Mouse (Mus musculus) adipose tissue, adult 10 weeks (tissue): ENCODE results near the gene C730034F03Rik. TPM values are rescaled to one million over a fixed set of nuclear protein-coding genes. Genes with fewer than 3 reads are reported as not detected.

Experiments used
- polyA plus RNA-seq: library from polyadenylated mRNA; stranded (reverse); fragments of 350-450 nt; fragmentation: Illumina TruSeq; extraction: RNeasy Lipid Tissue Mini Kit (QIAGEN cat#74804); gene quantifications from one replicate; pipeline ENCODE4 v1.2.3, GENCODE M21; 2014; ENCODE audit warnings: low read depth, low replicate concordance

C730034F03Rik gene
- polyA plus RNA-seq, result 2.6 TPM

DNA sequence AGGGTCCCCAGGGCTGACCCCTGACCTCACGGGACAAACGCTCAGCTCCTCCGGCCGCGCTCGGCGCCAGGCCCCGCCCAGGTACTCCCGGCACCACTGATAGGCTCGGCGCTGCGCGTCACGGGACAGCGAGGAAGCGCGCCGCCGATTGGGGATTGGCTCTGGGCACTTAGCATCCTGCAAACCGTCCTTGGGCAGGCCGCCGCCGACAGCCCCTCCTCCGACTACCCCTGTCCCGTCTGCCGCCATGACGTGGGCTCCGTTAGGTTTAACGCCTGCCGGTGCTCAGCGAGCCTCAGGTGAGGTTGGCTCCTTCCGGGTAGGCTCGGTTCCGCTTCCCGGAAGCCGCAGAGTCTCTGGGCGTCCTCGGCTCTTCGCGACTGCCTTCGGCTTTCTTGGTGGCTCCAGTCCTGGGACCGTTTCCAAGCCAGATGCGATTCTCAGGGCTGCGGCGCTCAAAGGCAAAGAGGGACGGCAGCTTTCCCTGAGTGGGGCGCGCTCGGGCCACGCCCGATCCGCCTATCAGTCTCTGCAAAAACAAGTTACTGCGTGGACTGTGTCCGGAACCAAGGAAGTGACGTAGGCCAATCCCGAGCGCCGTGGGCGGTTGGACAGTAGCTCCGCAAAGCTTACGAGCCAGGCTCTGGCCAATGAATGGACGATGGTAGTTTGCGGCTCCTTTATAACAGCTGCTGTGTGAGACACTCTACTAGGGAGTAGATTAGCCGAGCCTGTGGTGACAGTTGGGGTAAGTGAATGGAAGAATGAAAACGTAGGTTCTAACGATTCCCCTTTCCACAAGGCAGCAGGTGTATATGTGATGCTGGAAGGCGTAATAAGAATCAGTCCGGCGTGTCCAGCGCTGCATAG is at the start of gene C730034F03Rik, which contains the start of the genes Gm44502 and Chkb:
Gene C730034F03Rik (plus strand): TSS at position 238 of the 870 bp plus-strand sequence.
Gene Gm44502 (minus strand): TSS at position 345 of the 870 bp plus-strand sequence.
Gene Chkb (minus strand): TSS at position 557 of the 870 bp plus-strand sequence.

GRCm38 (mm10) chr15:89384617-89385016 is 44.8 kb upstream of the C730034F03Rik start, which contains the start of gene Klhdc7b:
TSS of gene Klhdc7b (plus strand) at chr15:89384917.

DNA sequence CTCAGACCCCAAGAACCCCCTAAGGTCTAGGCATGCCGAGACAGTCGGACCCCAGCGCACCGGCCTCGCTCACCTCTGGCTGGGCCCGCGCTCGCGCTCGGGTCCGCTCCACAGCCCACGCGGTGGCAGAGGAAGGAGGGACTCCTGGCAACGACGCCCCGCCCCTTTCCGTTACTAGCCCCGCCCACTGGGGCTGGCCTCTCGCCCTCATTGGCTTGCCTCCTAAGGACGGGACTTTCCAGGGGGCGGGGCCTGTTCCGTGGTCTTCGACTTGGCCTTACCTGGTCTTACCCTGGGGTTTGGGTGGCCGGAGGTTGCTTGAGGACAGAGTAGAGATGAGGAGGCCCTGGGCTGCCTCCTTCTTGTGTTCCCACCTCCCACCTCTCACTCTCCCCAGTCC is 19.3 kb upstream of the C730034F03Rik start, which contains the start of gene Syce3:
Gene Syce3 (minus strand): TSS at position 386 of the 400 bp plus-strand sequence.

DNA sequence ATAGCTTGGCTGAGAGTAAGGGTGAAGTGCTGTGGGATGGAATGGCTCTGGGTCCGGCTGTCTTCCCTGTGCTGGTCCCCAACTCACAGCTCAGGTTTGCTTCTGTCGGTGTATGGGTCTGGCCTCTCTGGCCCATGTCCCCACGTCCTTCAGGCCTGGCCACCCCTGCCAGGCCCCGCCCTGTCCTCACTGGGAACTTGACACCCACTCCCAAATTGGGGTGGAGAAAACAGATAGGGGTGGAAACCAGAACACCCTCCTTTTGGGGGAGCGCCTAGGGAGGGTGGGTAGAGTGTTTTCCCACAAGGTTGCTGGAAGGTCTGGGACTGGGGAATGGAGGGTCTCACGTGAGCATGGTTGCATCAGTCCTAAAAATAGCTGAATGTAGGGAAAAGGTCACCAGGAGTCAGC is 3.7 kb upstream of the C730034F03Rik start, which contains the start of gene Cpt1b:
Gene Cpt1b (minus strand): TSS at position 153 of the 411 bp plus-strand sequence.

DNA sequence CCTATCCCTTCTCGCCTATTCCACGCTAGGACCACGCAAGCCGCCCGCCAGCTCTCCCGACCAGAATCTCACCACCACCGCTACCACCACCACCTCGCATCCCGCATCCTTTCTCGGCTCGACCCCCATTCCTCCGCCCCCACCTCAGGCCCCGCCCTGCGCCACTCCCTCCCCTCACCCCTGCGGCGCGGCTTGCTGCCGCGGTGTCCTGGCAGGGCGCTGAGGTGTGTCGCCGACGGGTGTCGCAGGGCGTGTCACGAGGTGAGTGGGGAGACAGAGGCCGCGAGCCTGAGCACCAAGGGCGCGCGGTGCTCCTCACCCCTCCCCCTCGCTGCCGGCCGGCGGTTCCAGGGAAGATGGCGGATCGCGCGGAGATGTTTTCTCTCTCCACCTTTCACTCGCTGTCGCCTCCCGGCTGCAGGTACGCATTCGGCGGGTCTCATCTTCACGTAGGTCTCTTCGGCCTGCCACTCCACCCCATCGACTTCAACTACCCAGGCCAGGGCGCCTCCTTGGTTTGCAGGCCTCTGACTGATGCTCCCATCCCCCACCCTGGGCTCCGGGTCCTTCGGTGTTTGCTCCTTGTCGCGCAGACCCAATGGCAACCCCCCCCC is 24.6 kb downstream of the C730034F03Rik start, which contains the start of gene Mapk8ip2:
Gene Mapk8ip2 (plus strand): TSS at position 49 of the 614 bp plus-strand sequence.

DNA sequence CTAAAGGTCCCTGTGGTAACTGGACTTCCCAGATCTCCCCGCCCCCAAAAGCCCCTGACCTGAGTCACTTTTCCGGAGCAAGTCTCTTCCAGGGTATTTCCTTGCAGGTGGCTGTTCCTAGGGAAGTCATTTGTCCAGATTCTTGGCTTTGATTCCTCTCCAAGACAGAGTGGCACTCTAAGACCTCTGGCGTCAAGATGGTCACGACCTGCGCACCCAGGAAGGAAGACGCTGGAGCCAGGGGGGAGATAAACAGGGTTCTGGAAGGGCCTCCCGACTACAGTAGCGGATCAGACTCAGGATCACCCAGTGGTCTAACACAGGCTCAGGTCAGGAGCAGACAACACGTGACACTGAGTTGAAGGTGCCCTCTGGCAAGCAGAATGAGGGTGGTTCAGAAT is 47.7 kb downstream of the C730034F03Rik start, which contains the start of gene Arsa:
Gene Arsa (minus strand): TSS at position 335 of the 401 bp plus-strand sequence.

Other genes starting within 250 kb of the C730034F03Rik start
- gene Plxnb2, start 248.8 kb upstream of the C730034F03Rik start, polyA plus RNA-seq, result 86.5 TPM
- 9.0 TPM for gene Dennd6b, start 233.1 kb upstream of the C730034F03Rik start, polyA plus RNA-seq
- 28.3 TPM for gene Ppp6r2, start 218.0 kb upstream of the C730034F03Rik start, polyA plus RNA-seq
- gene Sbf1, start 114.3 kb upstream of the C730034F03Rik start, polyA plus RNA-seq, result 51.1 TPM
- gene Adm2, start 106.9 kb upstream of the C730034F03Rik start, polyA plus RNA-seq, result not detected
- not detected for gene Miox, start 95.2 kb upstream of the C730034F03Rik start, polyA plus RNA-seq
- 32.8 TPM for gene Lmf2, start 73.9 kb upstream of the C730034F03Rik start, polyA plus RNA-seq
- 63.2 TPM for gene Ncaph2, start 73.9 kb upstream of the C730034F03Rik start, polyA plus RNA-seq
- 11.2 TPM for gene Sco2, start 55.7 kb upstream of the C730034F03Rik start, polyA plus RNA-seq
- 1.2 TPM for gene Tymp, start 52.5 kb upstream of the C730034F03Rik start, polyA plus RNA-seq
- 7.9 TPM for gene Odf3b, start 50.3 kb upstream of the C730034F03Rik start, polyA plus RNA-seq
- not detected for gene Klhdc7b, start 44.7 kb upstream of the C730034F03Rik start, polyA plus RNA-seq
- 2.0 TPM for gene Syce3, start 19.1 kb upstream of the C730034F03Rik start, polyA plus RNA-seq
- 5.2 TPM for gene Cpt1b, start 3.7 kb upstream of the C730034F03Rik start, polyA plus RNA-seq
- 0.07 TPM for gene Gm44502, start 107 bp downstream of the C730034F03Rik start, polyA plus RNA-seq
- 58.0 TPM for gene Chkb, start 319 bp downstream of the C730034F03Rik start, polyA plus RNA-seq
- 1.3 TPM for gene Mapk8ip2, start 24.3 kb downstream of the C730034F03Rik start, polyA plus RNA-seq
- 25.1 TPM for gene Arsa, start 47.8 kb downstream of the C730034F03Rik start, polyA plus RNA-seq
- 13.8 TPM for gene Shank3, start 70.0 kb downstream of the C730034F03Rik start, polyA plus RNA-seq
- 2.9 TPM for gene Acr, start 138.7 kb downstream of the C730034F03Rik start, polyA plus RNA-seq
- 21.9 TPM for gene Rabl2, start 162.3 kb downstream of the C730034F03Rik start, polyA plus RNA-seq